Mouse (Mus musculus) brown adipose tissue, adult 24 weeks (tissue): ENCODE data around the gene Sema4d. TPM values are rescaled to one million over a fixed set of nuclear protein-coding genes. Genes with fewer than 3 reads are reported as not detected.

Source experiments
- H3K27ac ChIP-seq: fragments of 200-500 bp; replicated peaks from 2 replicates; pipeline ENCODE4 v1.5.1; 2012; ENCODE audit warnings: low read depth, mild to moderate bottlenecking, low read length
- H3K4me1 ChIP-seq: fragments of 200-500 bp; 2 replicates; pipeline ENCODE4 v1.6.1; 2012; ENCODE audit warnings: low read length, mixed read lengths; ENCODE audit not compliant: control insufficient read depth, insufficient read depth, insufficient read length
- H3K4me3 ChIP-seq: fragments of 200-500 bp; 2 replicates; pipeline ENCODE4 v1.5.1; 2012; ENCODE audit warnings: low read depth, mild to moderate bottlenecking, low read length, moderate library complexity; ENCODE audit not compliant: insufficient read depth
- polyA plus RNA-seq: library from polyadenylated mRNA; stranded (reverse); fragments of >200 nt; gene quantifications from 2 replicates; pipeline ENCODE4 v1.2.4, GENCODE M21; 2012; ENCODE audit not compliant: missing spikeins, insufficient read depth, insufficient read length

The Sema4d gene
- polyA plus RNA-seq, 1 experiment: 1.0 TPM

DNA sequence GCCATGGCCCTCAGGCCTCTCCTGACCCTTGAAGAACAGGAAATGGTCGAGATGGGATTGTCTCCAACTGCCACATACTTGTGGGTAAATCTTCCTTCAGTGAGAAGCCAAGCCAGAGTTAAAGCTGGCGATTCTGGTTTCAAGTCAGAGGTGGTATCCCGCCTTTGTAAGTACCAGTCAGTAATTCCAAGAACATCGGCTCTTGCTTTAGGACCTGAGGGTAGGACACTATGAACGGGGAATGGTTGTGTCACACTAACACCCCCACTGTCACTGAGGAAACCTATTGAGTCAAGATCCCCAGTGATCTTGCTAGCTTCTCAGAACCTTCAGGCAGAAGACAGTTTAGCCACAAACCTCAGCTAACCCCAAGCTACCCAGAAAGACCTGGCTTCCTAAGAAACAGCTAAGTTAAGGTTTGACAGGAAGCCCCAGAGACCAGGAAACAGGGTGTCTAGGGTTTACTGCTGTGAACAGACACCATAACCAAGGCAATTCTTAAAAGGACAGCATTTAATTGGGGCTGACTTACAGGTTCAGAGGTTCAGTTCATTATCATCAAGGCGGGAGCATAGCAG, 17.3 kb downstream of the Sema4d start:
- Histone ChIP-seq H3K4me1 (no peaks in the 10 kb centered on the region), H3K27ac (no peak overlapping the region), H3K4me3 (no peak overlapping the region)

- Histone ChIP-seq H3K4me1 (no peaks in the 10 kb centered on the region), H3K27ac (no peak overlapping the region), H3K4me3 (no peak overlapping the region)
Observed at GRCm38 (mm10) chr13:51771802-51772206, 21.7 kb downstream of the Sema4d start.

- no peaks in the 10 kb centered on the region for H3K4me1 ChIP-seq
- H3K4me3 ChIP-seq: no peak overlapping the region
- H3K27ac ChIP-seq: no peak overlapping the region
Observed at GRCm38 (mm10) chr13:51770647-51771427, 22.7 kb downstream of the Sema4d start.

GRCm38 (mm10) chr13:51767991-51768761, 25.4 kb downstream of the Sema4d start:
- H3K4me3 ChIP-seq: no peak overlapping the region
- H3K27ac ChIP-seq: no peak overlapping the region
- no peaks in the 10 kb centered on the region for H3K4me1 ChIP-seq

GRCm38 (mm10) chr13:51767513-51767912, 26.0 kb downstream of the Sema4d start:
- H3K27ac ChIP-seq: no peak overlapping the region

GRCm38 (mm10) chr13:51766756-51767155, 26.8 kb downstream of the Sema4d start:
- Histone ChIP-seq H3K27ac (no peak overlapping the region), H3K4me3 (no peak overlapping the region), H3K4me1 (no peaks in the 10 kb centered on the region)

More at GRCm38 (mm10) chr13:51767513-51767912, 26.0 kb downstream of the Sema4d start:
- H3K4me1 ChIP-seq: no peaks in the 10 kb centered on the region
- H3K4me3 ChIP-seq: no peak overlapping the region

DNA sequence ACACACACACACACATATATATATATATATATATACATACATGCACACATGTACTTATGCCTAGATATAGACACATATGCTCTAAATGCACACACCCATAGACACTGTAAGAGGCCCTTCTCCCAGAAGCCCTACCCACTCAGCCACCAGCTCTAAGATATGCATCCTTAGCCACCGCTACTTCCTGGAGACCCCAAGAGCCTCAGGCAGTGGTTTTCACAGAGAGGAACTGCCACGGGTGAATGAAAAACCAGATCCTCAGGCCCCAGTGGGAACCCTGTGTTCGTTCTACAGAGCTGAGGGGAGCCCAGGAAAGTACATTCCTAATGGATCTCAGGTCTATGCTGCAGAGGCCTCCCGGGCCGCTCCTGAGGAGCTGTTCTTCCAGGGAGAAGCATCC, 28.2 kb downstream of the Sema4d start:
- Histone ChIP-seq H3K4me3 (no peak overlapping the region), H3K4me1 (no peaks in the 10 kb centered on the region), H3K27ac (no peak overlapping the region)

- H3K4me1 ChIP-seq: no peaks in the 10 kb centered on the region
- H3K4me3 ChIP-seq: no peak overlapping the region
- H3K27ac ChIP-seq: no peak overlapping the region
Observed at GRCm38 (mm10) chr13:51763019-51763698, 30.4 kb downstream of the Sema4d start.

DNA sequence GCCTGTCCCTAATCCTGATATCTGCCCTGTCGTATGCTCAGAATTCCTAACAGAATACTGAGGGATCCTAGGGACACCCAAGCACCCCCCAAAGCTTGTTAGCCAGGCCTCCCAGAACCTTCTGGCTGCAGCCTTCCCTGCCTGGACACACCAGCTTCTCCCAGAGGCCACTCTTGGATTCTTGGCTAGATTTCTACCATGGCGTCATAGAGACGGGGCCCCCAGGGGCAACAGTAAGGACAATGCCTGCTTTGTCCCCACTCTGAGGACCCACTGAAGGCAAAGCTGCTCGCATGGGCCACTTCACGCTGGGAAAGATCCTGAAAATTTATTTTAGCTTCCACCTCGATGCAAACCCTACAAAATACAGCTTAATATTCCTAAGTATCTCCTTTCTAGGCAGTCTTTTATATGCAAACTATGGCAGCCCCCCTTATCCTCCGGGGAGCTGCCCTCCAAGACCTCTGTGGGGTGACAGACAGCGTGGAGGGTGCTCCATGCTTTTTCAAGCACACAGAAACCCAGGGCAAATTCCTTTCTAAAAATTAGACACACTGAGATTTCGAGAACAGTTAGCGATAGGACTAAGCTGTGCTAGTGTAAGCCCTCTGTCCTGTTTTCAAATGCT, 32.2 kb downstream of the Sema4d start:
- Histone ChIP-seq H3K27ac (no peak overlapping the region), H3K4me1 (no peaks in the 10 kb centered on the region), H3K4me3 (no peak overlapping the region)

DNA sequence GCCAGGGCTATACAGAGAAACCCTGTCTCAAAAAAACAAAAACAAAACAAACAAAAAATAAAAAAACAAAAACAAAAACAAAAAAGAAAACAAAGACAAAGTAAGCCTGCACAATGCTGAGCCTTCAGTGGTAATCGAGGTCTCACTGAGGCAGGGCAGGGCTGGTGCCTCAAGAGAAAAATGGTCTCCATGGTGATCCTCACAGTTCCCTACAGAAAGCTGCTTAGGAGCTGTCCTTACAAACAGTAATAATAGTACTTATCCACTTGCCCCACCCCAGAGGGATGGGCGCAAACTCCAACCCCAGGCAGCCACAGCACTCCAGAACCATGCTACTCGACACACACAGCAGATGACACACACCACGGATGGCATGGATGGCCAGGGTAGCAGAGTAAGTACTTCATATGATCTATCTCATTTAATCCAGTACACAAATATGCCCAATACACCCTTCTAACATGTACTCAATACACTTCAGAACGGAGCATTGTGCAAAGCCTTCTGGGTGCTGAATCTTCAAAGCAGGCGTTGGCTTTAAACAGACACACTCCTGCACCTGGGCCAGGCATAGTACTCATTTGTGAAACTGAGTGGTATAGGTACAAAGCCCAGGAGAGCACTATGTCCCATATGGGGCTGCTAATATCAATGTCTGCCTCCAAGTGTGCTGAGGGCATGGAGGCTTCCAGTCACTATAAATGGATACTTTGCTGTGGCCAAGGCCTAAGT, 34.1 kb downstream of the Sema4d start:
- Histone ChIP-seq H3K4me1 (no peaks in the 10 kb centered on the region), H3K27ac (no peak overlapping the region), H3K4me3 (no peak overlapping the region)

DNA sequence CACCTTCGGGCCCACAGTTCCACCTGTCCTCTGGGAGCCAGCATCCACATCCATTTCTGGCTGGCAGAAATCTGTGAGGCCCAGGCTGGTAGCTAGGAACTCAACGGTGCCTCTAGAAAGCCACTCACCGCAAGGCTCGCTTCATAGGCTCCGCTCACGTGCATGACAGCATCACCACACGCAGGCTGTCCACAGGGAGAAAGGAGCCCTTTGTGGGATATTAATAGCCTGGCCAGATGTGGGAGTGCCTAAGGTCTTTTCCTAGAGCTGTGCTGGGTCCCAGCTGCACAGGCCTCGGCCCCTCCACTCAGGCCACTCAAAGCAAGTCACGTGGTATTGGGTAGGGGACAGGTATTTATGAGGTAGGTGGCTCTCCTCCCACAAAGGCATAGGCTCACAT, 35.1 kb downstream of the Sema4d start:
- Histone ChIP-seq H3K4me1 (no peaks in the 10 kb centered on the region), H3K27ac (no peak overlapping the region), H3K4me3 (no peak overlapping the region)

- no peak overlapping the region for H3K27ac ChIP-seq
- no peak overlapping the region for H3K4me3 ChIP-seq
- no peaks in the 10 kb centered on the region for H3K4me1 ChIP-seq
Observed at GRCm38 (mm10) chr13:51757099-51757498, 36.4 kb downstream of the Sema4d start.

GRCm38 (mm10) chr13:51756563-51756962, 37.0 kb downstream of the Sema4d start:
- Histone ChIP-seq H3K4me3 (no peak overlapping the region), H3K4me1 (no peaks in the 10 kb centered on the region), H3K27ac (no peak overlapping the region)

DNA sequence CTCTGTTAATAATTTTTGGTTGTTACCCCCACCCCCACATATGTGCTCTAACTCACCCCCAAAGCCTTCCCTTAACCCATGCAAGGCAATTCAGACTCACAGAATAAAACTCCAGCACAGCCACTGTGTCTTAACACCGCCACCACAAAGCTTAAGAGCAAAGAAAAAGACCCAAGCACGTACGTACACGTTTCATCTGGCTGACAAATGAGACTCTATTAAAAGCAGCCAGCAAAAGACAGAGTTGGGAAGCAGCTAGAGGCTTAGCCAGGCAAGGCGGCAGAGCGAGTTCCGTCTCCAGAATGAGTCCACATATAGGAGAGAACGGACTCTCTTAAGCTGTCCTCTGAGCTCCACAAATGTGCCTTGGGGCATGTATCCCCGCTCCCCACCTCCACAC, 37.5 kb downstream of the Sema4d start:
- Histone ChIP-seq H3K27ac (no peak overlapping the region; the same call in 1 of the 2 replicates), H3K4me1 (no peaks in the 10 kb centered on the region)

More for the DNA sequence above, 37.5 kb downstream of the Sema4d start:
- H3K4me3 ChIP-seq: no peak overlapping the region
